In genomic region chr7:44472558-44472885, GRCm38 (mm10) we compare ENCODE assay signal across 12 mouse cellular contexts. TPM values are rescaled to one million over a fixed set of nuclear protein-coding genes. Genes with fewer than 3 reads are reported as not detected.
DNase-seq lines count a peak whose midpoint lies in the region; ATAC-seq and TF ChIP-seq lines count a peak whose summit lies in the region.
"Had no signal": no experiment of that assay in that cellular context is flagged by ENCODE, and none has a peak within 500 bp of the region (broad histone marks: within the 10 kb centered on the region; RNA-seq: fewer than 3 reads in every experiment).

No protein-coding gene starts in this region.

- H3K4me3 ChIP-seq in hindbrain, postnatal 0 days (ENCODE audit: low read length): no peak overlapping the region
- no peak overlapping the region for H3K4me3 ChIP-seq in hindbrain, embryonic 13.5 days
- no peak overlapping the region for H3K4me3 ChIP-seq in midbrain, embryonic 15.5 days
- H3K4me3 ChIP-seq in midbrain, embryonic 14.5 days (replicated peaks; ENCODE audit: low read depth, low read length): no peak overlapping the region
- H3K4me3 ChIP-seq: limb, embryonic 13.5 days had no signal

- no peak for TF ChIP-seq CTCF in hindbrain, postnatal 0 days (IDR thresholded peaks at IDR 0.05; ENCODE audit: low read depth)

- no peak overlapping the region for H3K9ac ChIP-seq in hindbrain, postnatal 0 days (replicated peaks; ENCODE audit: low read length)
- no peak overlapping the region for H3K9ac ChIP-seq in hindbrain, embryonic 13.5 days
- H3K9ac ChIP-seq in midbrain, embryonic 15.5 days: peak overlapping the region; percentile 8; the same call in 1 of the 2 replicates
- H3K9ac ChIP-seq in midbrain, embryonic 14.5 days (replicated peaks; ENCODE audit: low read length): no peak overlapping the region

- H3K4me1 ChIP-seq in hindbrain, postnatal 0 days (ENCODE audit: insufficient read depth, low read length): peaks cover 15% of the 10 kb centered on the region
- H3K4me1 ChIP-seq in hindbrain, embryonic 13.5 days (replicated peaks): peaks cover 68% of the 10 kb centered on the region
- H3K4me1 ChIP-seq in midbrain, embryonic 15.5 days: peaks cover 43% of the 10 kb centered on the region
- peaks cover 33% of the 10 kb centered on the region for H3K4me1 ChIP-seq in midbrain, embryonic 14.5 days (ENCODE audit: control insufficient read depth, insufficient read depth, low read length)

- H3K27me3 ChIP-seq in hindbrain, postnatal 0 days (ENCODE audit: insufficient read depth, low read length): 0 out of 2 replicates have a peak, but pooled peaks cover 5% of the 10 kb centered on the region
- H3K27me3 ChIP-seq in hindbrain, embryonic 13.5 days: peaks cover 19% of the 10 kb centered on the region
- H3K27me3 ChIP-seq in midbrain, embryonic 15.5 days (replicated peaks): no peaks in the 10 kb centered on the region
- H3K27me3 ChIP-seq in midbrain, embryonic 14.5 days (ENCODE audit: control insufficient read depth, insufficient read depth, low read length): peaks cover 7% of the 10 kb centered on the region; the same call in 1 of the 2 replicates

- no peaks in the 10 kb centered on the region for H3K36me3 ChIP-seq in hindbrain, postnatal 0 days (ENCODE audit: insufficient read depth, low read length)
- H3K36me3 ChIP-seq in hindbrain, embryonic 13.5 days: no peaks in the 10 kb centered on the region
- no peaks in the 10 kb centered on the region for H3K36me3 ChIP-seq in midbrain, embryonic 15.5 days (replicated peaks)
- H3K36me3 ChIP-seq in midbrain, embryonic 14.5 days (ENCODE audit: control insufficient read depth, insufficient read depth, low read length): no peaks in the 10 kb centered on the region

- no peak for ATAC-seq in hindbrain, postnatal 0 days
- ATAC-seq in hindbrain, embryonic 13.5 days (ENCODE audit: low FRiP score): no peak
- no peak for ATAC-seq in midbrain, embryonic 15.5 days (replicated peaks)
- no peak for ATAC-seq in midbrain, embryonic 14.5 days (ENCODE audit: low FRiP score, low TSS enrichment)
- ATAC-seq: inflammation-experienced regulatory T-cells, adult 6 months had no signal

- H3K27ac ChIP-seq in hindbrain, postnatal 0 days: no peak overlapping the region
- no peak overlapping the region for H3K27ac ChIP-seq in hindbrain, embryonic 13.5 days
- no peak overlapping the region for H3K27ac ChIP-seq in midbrain, embryonic 15.5 days
- H3K27ac ChIP-seq in midbrain, embryonic 14.5 days (replicated peaks; ENCODE audit: low read depth, low read length): no peak overlapping the region
- H3K27ac ChIP-seq: kidney, postnatal 0 days had no signal

- WGBS in hindbrain, postnatal 0 days: 21% methylated on average over 1 of the region's 1 CpGs
- WGBS in hindbrain, embryonic 13.5 days: 25% methylated on average over 1 of the region's 1 CpGs
- WGBS in midbrain, embryonic 15.5 days: 25% methylated on average over 1 of the region's 1 CpGs
- 12% methylated on average over 1 of the region's 1 CpGs for WGBS in midbrain, embryonic 14.5 days

- H3K4me2 ChIP-seq in hindbrain, postnatal 0 days (ENCODE audit: low read depth, low read length): no peak overlapping the region
- no peak overlapping the region for H3K4me2 ChIP-seq in hindbrain, embryonic 13.5 days
- H3K4me2 ChIP-seq in midbrain, embryonic 15.5 days: no peak overlapping the region
- H3K4me2 ChIP-seq in midbrain, embryonic 14.5 days (ENCODE audit: low read length): no peak overlapping the region
- H3K4me2 ChIP-seq: limb, embryonic 13.5 days had no signal

- peak; percentile 42 for DNase-seq in gastrocnemius, postnatal 10 days
- no peak for DNase-seq in gastrocnemius, adult 18-20 months (ENCODE audit: low spot score)
- peak; percentile 19 for DNase-seq in hindbrain, postnatal 0 days (ENCODE audit: low spot score)
- no peak for DNase-seq in midbrain, embryonic 14.5 days
- no peak for DNase-seq in frontal cortex, postnatal 14 days (ENCODE audit: low spot score in 2 of 2)
- DNase-seq: thymus, postnatal 14 days had no signal

- no peaks in the 10 kb centered on the region for H3K9me3 ChIP-seq in hindbrain, postnatal 0 days (ENCODE audit: low read length)
- H3K9me3 ChIP-seq in hindbrain, embryonic 13.5 days: no peaks in the 10 kb centered on the region
- no peaks in the 10 kb centered on the region for H3K9me3 ChIP-seq in midbrain, embryonic 15.5 days
- H3K9me3 ChIP-seq in midbrain, embryonic 14.5 days (ENCODE audit: control insufficient read depth, low read length): no peaks in the 10 kb centered on the region
- H3K9me3 ChIP-seq: limb, embryonic 13.5 days had no signal

RNA-seq across cellular contexts. Expression of gene Josd2, which starts 4.7 kb away (rescaled TPM):
- total RNA-seq in gastrocnemius, postnatal 10 days (2021): 10 to 100 TPM; 61.5 to 68.3 TPM
- total RNA-seq in gastrocnemius, adult 18-20 months (2021): 10 to 100 TPM; 49.8 to 49.9 TPM
- total RNA-seq in hindbrain, postnatal 0 days (2014; rRNA removed): 32.7 and 44.5 TPM in 2 replicates
- 28.3 and 32.7 TPM in 2 replicates for polyA plus RNA-seq in hindbrain, postnatal 0 days (2015; fragmentation: Nextera tagmentation; extraction: Ambion mirVana)
- 45.8 and 46.2 TPM in 2 replicates for polyA plus RNA-seq in hindbrain, embryonic 13.5 days (2015; fragmentation: Nextera tagmentation; extraction: Ambion mirVana)
- polyA plus RNA-seq in midbrain, embryonic 15.5 days (2015; fragmentation: Nextera tagmentation; extraction: Ambion mirVana): 38.8 and 42.2 TPM in 2 replicates
- polyA plus RNA-seq in midbrain, embryonic 14.5 days (2014; fragmentation: Nextera tagmentation; extraction: Ambion mirVana): 27.9 and 32.5 TPM in 2 replicates

RNA-seq across cellular contexts. Expression of gene Aspdh, which starts 7.3 kb away (rescaled TPM):
- total RNA-seq in gastrocnemius, postnatal 10 days (2021): not detected
- not detected for total RNA-seq in gastrocnemius, adult 18-20 months (2021)
- 10.2 and 15.5 TPM in 2 replicates for total RNA-seq in hindbrain, postnatal 0 days (2014; rRNA removed)
- polyA plus RNA-seq in hindbrain, postnatal 0 days (2015; fragmentation: Nextera tagmentation; extraction: Ambion mirVana): 3.1 and 3.8 TPM in 2 replicates
- polyA plus RNA-seq in hindbrain, embryonic 13.5 days (2015; fragmentation: Nextera tagmentation; extraction: Ambion mirVana): 5.6 and 6.5 TPM in 2 replicates
- polyA plus RNA-seq in midbrain, embryonic 15.5 days (2015; fragmentation: Nextera tagmentation; extraction: Ambion mirVana): 5.8 and 6.0 TPM in 2 replicates
- 8.6 and 8.9 TPM in 2 replicates for polyA plus RNA-seq in midbrain, embryonic 14.5 days (2014; fragmentation: Nextera tagmentation; extraction: Ambion mirVana)
- total RNA-seq: adrenal gland, adult 18-20 months had no signal
- polyA plus RNA-seq: inflammation-experienced regulatory T-cells, adult 6 months had no signal

RNA-seq across cellular contexts. Expression of gene Emc10, which starts 23.8 kb away (rescaled TPM):
- 10 to 100 TPM; 50.8 to 52.6 TPM for total RNA-seq in gastrocnemius, postnatal 10 days (2021)
- 10 to 100 TPM; 48.2 to 49.0 TPM for total RNA-seq in gastrocnemius, adult 18-20 months (2021)
- total RNA-seq in hindbrain, postnatal 0 days (2014; rRNA removed): 311 and 319 TPM in 2 replicates
- polyA plus RNA-seq in hindbrain, postnatal 0 days (2015; fragmentation: Nextera tagmentation; extraction: Ambion mirVana): 138 and 152 TPM in 2 replicates
- polyA plus RNA-seq in hindbrain, embryonic 13.5 days (2015; fragmentation: Nextera tagmentation; extraction: Ambion mirVana): 121 and 126 TPM in 2 replicates
- polyA plus RNA-seq in midbrain, embryonic 15.5 days (2015; fragmentation: Nextera tagmentation; extraction: Ambion mirVana): 145 and 162 TPM in 2 replicates
- 152 and 163 TPM in 2 replicates for polyA plus RNA-seq in midbrain, embryonic 14.5 days (2014; fragmentation: Nextera tagmentation; extraction: Ambion mirVana)

RNA-seq across cellular contexts. Expression of gene Fam71e1, which starts 23.9 kb away (rescaled TPM):
- total RNA-seq in gastrocnemius, postnatal 10 days (2021): 1 to 10 TPM; 4.3 to 5.7 TPM
- 1 to 10 TPM; 3.5 to 5.0 TPM for total RNA-seq in gastrocnemius, adult 18-20 months (2021)
- total RNA-seq in hindbrain, postnatal 0 days (2014; rRNA removed): 19.7 and 19.8 TPM in 2 replicates
- 26.7 and 31.9 TPM in 2 replicates for polyA plus RNA-seq in hindbrain, postnatal 0 days (2015; fragmentation: Nextera tagmentation; extraction: Ambion mirVana)
- polyA plus RNA-seq in hindbrain, embryonic 13.5 days (2015; fragmentation: Nextera tagmentation; extraction: Ambion mirVana): 32.2 and 37.4 TPM in 2 replicates
- 30.1 and 36.6 TPM in 2 replicates for polyA plus RNA-seq in midbrain, embryonic 15.5 days (2015; fragmentation: Nextera tagmentation; extraction: Ambion mirVana)
- 26.8 and 28.6 TPM in 2 replicates for polyA plus RNA-seq in midbrain, embryonic 14.5 days (2014; fragmentation: Nextera tagmentation; extraction: Ambion mirVana)

RNA-seq across cellular contexts. Expression of gene Lrrc4b, which starts 43.7 kb away (rescaled TPM):
- total RNA-seq in gastrocnemius, postnatal 10 days (2021): 1 to 10 TPM; 1.9 to 2.5 TPM
- under 1 TPM in 1 of 2 experiments, not detected in 1; 0.12 TPM for total RNA-seq in gastrocnemius, adult 18-20 months (2021)
- 562 and 663 TPM in 2 replicates for total RNA-seq in hindbrain, postnatal 0 days (2014; rRNA removed)
- polyA plus RNA-seq in hindbrain, postnatal 0 days (2015; fragmentation: Nextera tagmentation; extraction: Ambion mirVana): 19.6 and 22.7 TPM in 2 replicates
- 14.6 and 15.6 TPM in 2 replicates for polyA plus RNA-seq in hindbrain, embryonic 13.5 days (2015; fragmentation: Nextera tagmentation; extraction: Ambion mirVana)
- polyA plus RNA-seq in midbrain, embryonic 15.5 days (2015; fragmentation: Nextera tagmentation; extraction: Ambion mirVana): 16.7 and 18.1 TPM in 2 replicates
- polyA plus RNA-seq in midbrain, embryonic 14.5 days (2014; fragmentation: Nextera tagmentation; extraction: Ambion mirVana): 28.4 and 39.0 TPM in 2 replicates
- polyA plus RNA-seq: inflammation-experienced regulatory T-cells, adult 6 months had no signal

Comparison
In these comparisons a context has a peak if more than half of its experiments do, and no peak if none do; other contexts are left out.
1. DNase-seq: peak in gastrocnemius, postnatal 10 days (single experiment) and hindbrain, postnatal 0 days (single experiment); none in gastrocnemius, adult 18-20 months (single experiment), midbrain, embryonic 14.5 days (single experiment) and frontal cortex, postnatal 14 days (0 of 2).